Mouse (Mus musculus): ENCODE measurements around the gene Madd. TPM values are rescaled to one million over a fixed set of nuclear protein-coding genes. Genes with fewer than 3 reads are reported as not detected.

Madd gene
- polyA plus RNA-seq, 1 experiment: not detected

- Histone ChIP-seq H3K27ac (ENCODE audit: insufficient read depth, low read depth, low read length) (peak within 1 kb of the TSS; percentile 92), H3K4me1 (ENCODE audit: control insufficient read depth, insufficient read depth, low read length) (peaks cover 3% of the 10 kb centered on the region; the same call in 1 of the 2 replicates), H3K4me3 (ENCODE audit: insufficient read depth, low read depth, low read length) (peak within 1 kb of the TSS; percentile 95)
- TF ChIP-seq POLR2A (IDR thresholded peaks at IDR 0.05; ENCODE audit: insufficient read depth, low read depth, low read length) (peak; percentile 61), CTCF (IDR thresholded peaks at IDR 0.05; ENCODE audit: insufficient read depth, low read depth, low read length) (0 out of 2 replicates have a peak, but pooled peaks have one; percentile 15)
- 1% methylated on average over 28 of the region's 28 CpGs for WGBS
These were observed 18.8 kb upstream of the Madd start, which contains the start of the genes Nr1h3 and Acp2 for GRCm38 (mm10) chr2:91202222-91202971. TSS of gene Nr1h3 (minus strand) at chr2:91202834. TSS of gene Acp2 (plus strand) at chr2:91202885.

- H3K4me3 ChIP-seq (ENCODE audit: insufficient read depth, low read depth, low read length): no peak overlapping the region
- TF ChIP-seq CTCF (IDR thresholded peaks at IDR 0.05; ENCODE audit: insufficient read depth, low read depth, low read length) (no peak), POLR2A (IDR thresholded peaks at IDR 0.05; ENCODE audit: insufficient read depth, low read depth, low read length) (no peak)
- H3K27ac ChIP-seq (ENCODE audit: insufficient read depth, low read depth, low read length): no peak overlapping the region
- peaks cover 9% of the 10 kb centered on the region for H3K4me1 ChIP-seq (ENCODE audit: control insufficient read depth, insufficient read depth, low read length)
- WGBS: 82% methylated on average over 3 of the region's 3 CpGs
These were observed 15.3 kb upstream of the Madd start for GRCm38 (mm10) chr2:91198888-91199287.

DNA sequence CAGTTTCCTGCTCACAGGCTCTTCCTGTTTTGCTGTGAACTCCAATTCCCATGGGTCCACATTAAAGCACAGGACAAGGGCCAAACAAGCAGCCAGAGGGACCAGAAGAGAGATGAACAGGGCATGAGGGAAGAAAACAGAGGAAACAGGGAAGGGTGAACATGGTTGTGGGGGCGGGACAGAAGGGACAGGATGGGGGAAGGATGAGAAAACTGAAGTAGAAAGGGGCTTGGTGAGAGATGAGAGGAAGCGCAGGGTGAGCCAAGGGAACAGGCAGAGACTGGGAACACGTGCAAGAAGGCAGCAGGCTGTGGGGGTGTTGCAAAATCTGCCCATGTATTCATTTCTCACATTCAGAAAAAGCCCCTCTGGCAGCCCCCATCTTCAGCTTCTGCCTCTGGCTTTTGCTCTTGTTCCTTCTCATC, 13.0 kb upstream of the Madd start:
- WGBS: 63% methylated on average over 3 of the region's 3 CpGs
- H3K27ac ChIP-seq (ENCODE audit: insufficient read depth, low read depth, low read length): no peak overlapping the region

DNA sequence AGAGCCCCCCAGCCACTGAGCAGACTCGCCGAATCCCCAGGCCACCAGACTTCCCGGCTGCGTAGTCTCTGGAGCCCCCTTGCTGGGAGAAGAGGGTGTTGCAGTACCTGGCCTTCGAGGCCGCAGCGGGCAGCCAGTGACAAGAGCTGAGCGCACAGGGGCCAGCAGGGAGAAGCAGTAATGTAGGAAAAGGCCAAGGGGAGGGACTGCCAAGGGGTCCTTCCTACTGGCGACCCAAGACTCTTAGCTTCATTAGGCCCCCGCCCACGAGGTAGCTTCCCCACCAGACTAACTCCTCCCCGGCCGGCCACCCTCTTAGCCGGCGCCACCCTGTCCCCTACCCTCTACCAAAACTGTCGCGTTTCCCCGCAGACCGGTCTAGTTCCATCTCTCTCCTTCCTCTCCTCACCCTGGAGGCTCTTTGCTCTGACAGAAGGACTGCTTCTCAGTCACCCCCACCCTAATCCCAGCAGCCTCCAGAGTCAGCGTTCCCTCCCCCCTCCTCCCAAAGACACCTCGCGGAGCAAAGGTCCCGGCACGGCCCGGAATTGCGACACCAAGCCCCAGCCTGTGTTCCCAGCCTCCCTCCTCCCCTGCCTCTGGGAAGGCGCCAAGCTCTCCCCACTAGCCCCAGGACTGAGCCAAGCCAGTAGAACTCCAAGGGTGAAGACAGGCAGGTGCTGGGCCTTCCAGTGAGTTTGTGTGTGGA, 11.1 kb upstream of the Madd start:
- WGBS: 3% methylated on average over 27 of the region's 27 CpGs
- H3K4me1 ChIP-seq (ENCODE audit: control insufficient read depth, insufficient read depth, low read length): peaks cover 8% of the 10 kb centered on the region
- H3K4me3 ChIP-seq (ENCODE audit: insufficient read depth, low read depth, low read length): peak overlapping the region; percentile 38
- no peak overlapping the region; the same call in 1 of the 2 replicates for H3K27ac ChIP-seq (ENCODE audit: insufficient read depth, low read depth, low read length)
- peak; percentile 68 for TF ChIP-seq CTCF (IDR thresholded peaks at IDR 0.05; ENCODE audit: insufficient read depth, low read depth, low read length)
- no peak for TF ChIP-seq POLR2A (IDR thresholded peaks at IDR 0.05; ENCODE audit: insufficient read depth, low read depth, low read length)

More for the DNA sequence above, 13.0 kb upstream of the Madd start:
- Histone ChIP-seq H3K4me1 (ENCODE audit: control insufficient read depth, insufficient read depth, low read length) (peaks cover 8% of the 10 kb centered on the region), H3K4me3 (ENCODE audit: insufficient read depth, low read depth, low read length) (no peak overlapping the region)
- TF ChIP-seq POLR2A (IDR thresholded peaks at IDR 0.05; ENCODE audit: insufficient read depth, low read depth, low read length): no peak
- TF ChIP-seq CTCF (IDR thresholded peaks at IDR 0.05; ENCODE audit: insufficient read depth, low read depth, low read length): no peak

GRCm38 (mm10) chr2:91190501-91190900, 6.9 kb upstream of the Madd start:
- 93% methylated on average over 16 of the region's 16 CpGs for WGBS
- TF ChIP-seq POLR2A (IDR thresholded peaks at IDR 0.05; ENCODE audit: insufficient read depth, low read depth, low read length): no peak
- TF ChIP-seq CTCF (IDR thresholded peaks at IDR 0.05; ENCODE audit: insufficient read depth, low read depth, low read length): no peak
- H3K4me1 ChIP-seq (ENCODE audit: control insufficient read depth, insufficient read depth, low read length): peaks cover 11% of the 10 kb centered on the region
- no peak overlapping the region for H3K27ac ChIP-seq (ENCODE audit: insufficient read depth, low read depth, low read length)
- no peak overlapping the region for H3K4me3 ChIP-seq (ENCODE audit: insufficient read depth, low read depth, low read length)

DNA sequence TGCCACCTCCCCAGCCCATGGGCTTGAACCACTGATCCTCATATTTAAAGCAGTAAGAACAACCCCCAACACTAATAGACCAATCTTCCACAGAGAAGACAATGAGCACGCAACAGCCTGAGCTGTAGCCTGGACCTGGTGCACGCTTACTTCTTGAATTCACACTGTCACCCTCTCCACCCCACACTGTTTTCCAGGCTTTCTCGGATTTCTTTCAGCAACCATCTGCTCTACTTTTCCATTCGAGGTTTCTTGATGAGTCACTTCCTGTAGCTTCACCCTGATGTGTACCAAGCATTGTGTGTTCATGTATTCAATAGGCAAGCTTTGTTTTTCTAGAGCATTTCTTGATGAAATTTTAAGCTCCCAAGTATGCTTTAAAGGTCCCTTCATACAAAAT, 3.8 kb upstream of the Madd start:
- WGBS: 35% methylated on average over 4 of the region's 4 CpGs
- H3K4me1 ChIP-seq (ENCODE audit: control insufficient read depth, insufficient read depth, low read length): peaks cover 8% of the 10 kb centered on the region
- no peak overlapping the region for H3K27ac ChIP-seq (ENCODE audit: insufficient read depth, low read depth, low read length)
- TF ChIP-seq CTCF (IDR thresholded peaks at IDR 0.05; ENCODE audit: insufficient read depth, low read depth, low read length) (no peak), POLR2A (IDR thresholded peaks at IDR 0.05; ENCODE audit: insufficient read depth, low read depth, low read length) (no peak)
- H3K4me3 ChIP-seq (ENCODE audit: insufficient read depth, low read depth, low read length): no peak overlapping the region

DNA sequence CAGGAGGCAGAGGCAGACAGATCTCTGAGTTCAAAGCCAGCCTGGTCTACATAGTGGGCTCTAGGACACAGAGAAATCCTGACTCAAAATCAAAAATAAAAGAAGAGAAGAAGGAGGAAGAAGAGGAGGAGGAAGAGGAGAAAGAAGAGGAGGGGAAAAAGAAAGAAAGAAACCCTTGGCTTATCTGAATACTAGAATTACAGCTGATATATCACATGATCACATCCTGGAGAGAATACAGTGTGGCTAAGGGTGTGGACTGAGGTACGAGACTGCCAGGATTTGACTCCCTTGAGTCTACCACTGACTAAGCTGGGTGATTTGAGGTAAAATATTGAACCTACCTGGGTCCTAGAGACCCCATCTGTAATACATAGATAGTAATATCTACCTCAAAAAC, 2.6 kb upstream of the Madd start:
- no peak overlapping the region for H3K4me3 ChIP-seq (ENCODE audit: insufficient read depth, low read depth, low read length)
- no peak overlapping the region for H3K27ac ChIP-seq (ENCODE audit: insufficient read depth, low read depth, low read length)
- WGBS: 74% methylated on average over 1 of the region's 1 CpGs
- H3K4me1 ChIP-seq (ENCODE audit: control insufficient read depth, insufficient read depth, low read length): peaks cover 8% of the 10 kb centered on the region
- TF ChIP-seq CTCF (IDR thresholded peaks at IDR 0.05; ENCODE audit: insufficient read depth, low read depth, low read length): no peak

DNA sequence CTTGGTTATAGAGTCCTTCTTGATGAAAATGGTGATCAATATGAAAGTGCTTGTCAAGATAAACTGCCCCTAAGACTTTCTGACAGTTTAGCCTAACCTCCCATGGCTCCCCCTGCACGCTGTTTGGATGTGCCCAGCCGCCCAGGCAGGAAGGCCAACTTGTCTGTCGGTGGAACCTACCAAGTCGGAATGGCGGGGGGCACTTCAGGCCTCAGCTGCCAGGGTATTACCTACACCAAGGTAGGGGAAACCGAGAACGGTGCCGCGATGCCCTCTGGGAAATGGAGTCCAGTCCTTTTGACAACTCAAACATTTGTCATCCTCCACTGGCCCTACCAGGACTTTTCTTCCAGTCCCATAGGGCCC, 506 bp downstream of the Madd start:
- WGBS: 0% methylated on average over 9 of the region's 9 CpGs
- peak overlapping the region; percentile 78 for H3K27ac ChIP-seq (ENCODE audit: insufficient read depth, low read depth, low read length)
- H3K4me1 ChIP-seq (ENCODE audit: control insufficient read depth, insufficient read depth, low read length): peaks cover 8% of the 10 kb centered on the region
- no peak for TF ChIP-seq CTCF (IDR thresholded peaks at IDR 0.05; ENCODE audit: insufficient read depth, low read depth, low read length)
- TF ChIP-seq POLR2A (IDR thresholded peaks at IDR 0.05; ENCODE audit: insufficient read depth, low read depth, low read length): no peak
- peak overlapping the region; percentile 80 for H3K4me3 ChIP-seq (ENCODE audit: insufficient read depth, low read depth, low read length)
